Mouse (Mus musculus) stomach, postnatal 0 days (tissue): ENCODE measurements around the gene Khdc4.

Experiments used
- CTCF ChIP-seq: IDR thresholded peaks from 2 replicates; pipeline ENCODE4 v1.5.1; 2016; ENCODE audit warnings: antibody characterized with exemption, low read depth, mild to moderate bottlenecking, moderate library complexity
- EP300 ChIP-seq: optimal IDR thresholded peaks from 2 replicates; pipeline ENCODE3; 2016; ENCODE audit warnings: antibody characterized with exemption

DNA sequence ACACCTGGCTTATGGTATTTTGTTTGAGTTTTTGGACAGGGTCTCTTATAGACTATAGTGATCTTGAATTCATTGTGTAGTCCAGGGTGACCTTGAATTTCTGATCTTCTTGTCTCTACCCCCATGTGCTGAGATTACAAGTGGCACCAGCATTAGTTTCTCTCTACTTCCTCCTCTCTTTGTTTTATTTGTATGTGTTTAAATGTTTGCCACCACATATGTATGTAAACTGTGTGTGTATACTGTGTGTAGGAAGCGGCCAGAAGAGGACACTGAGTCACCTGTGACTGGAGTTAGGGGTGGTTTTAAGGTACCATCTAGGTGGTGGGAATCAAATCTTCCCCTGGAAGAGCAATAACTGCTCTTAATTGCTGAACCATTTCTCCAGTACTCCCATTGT, 12.4 kb downstream of the Khdc4 start:
- TF ChIP-seq CTCF (no peak), EP300 (no peak)
